Mouse (Mus musculus): ENCODE measurements around the gene Wasf1. TPM values are rescaled to one million over a fixed set of nuclear protein-coding genes. Genes with fewer than 3 reads are reported as not detected.

Wasf1 gene
- polyA plus RNA-seq, 1 experiment from 2014 or later, result 19.5 TPM

GRCm38 (mm10) chr10:40970601-40971245, 87.4 kb downstream of the Wasf1 start:
- 83% methylated on average over 12 of the region's 12 CpGs for WGBS
- no peaks in the 10 kb centered on the region for H3K36me3 ChIP-seq (ENCODE audit: control insufficient read depth, insufficient read depth, low read length)
- no peak for DNase-seq (ENCODE audit: low spot score)
- H3K9ac ChIP-seq (ENCODE audit: low read length), result no peak overlapping the region
- no peaks in the 10 kb centered on the region for H3K27me3 ChIP-seq (replicated peaks; ENCODE audit: control insufficient read depth, insufficient read depth, low read length)
- H3K9me3 ChIP-seq (ENCODE audit: control insufficient read depth, low read length), result no peaks in the 10 kb centered on the region
- no peak overlapping the region for H3K4me3 ChIP-seq (ENCODE audit: low read depth, low read length)
- no peak overlapping the region for H3K4me2 ChIP-seq (ENCODE audit: low read length)
- no peak overlapping the region for H3K27ac ChIP-seq (ENCODE audit: low read depth)
- H3K4me1 ChIP-seq (replicated peaks; ENCODE audit: control insufficient read depth, insufficient read depth, low read length), result peaks cover 6% of the 10 kb centered on the region; the same call in 1 of the 2 replicates
- ATAC-seq (replicated peaks; ENCODE audit: low FRiP score, low TSS enrichment, low read depth), result no peak

GRCm38 (mm10) chr10:40971256-40971655, 88.0 kb downstream of the Wasf1 start:
- WGBS, result 72% methylated on average over 5 of the region's 5 CpGs
- H3K4me2 ChIP-seq (ENCODE audit: low read length), result no peak overlapping the region
- DNase-seq (ENCODE audit: low spot score) (no peak), ATAC-seq (replicated peaks; ENCODE audit: low FRiP score, low TSS enrichment, low read depth) (no peak)
- no peaks in the 10 kb centered on the region for H3K36me3 ChIP-seq (ENCODE audit: control insufficient read depth, insufficient read depth, low read length)
- H3K9me3 ChIP-seq (ENCODE audit: control insufficient read depth, low read length), result no peaks in the 10 kb centered on the region
- H3K9ac ChIP-seq (ENCODE audit: low read length), result no peak overlapping the region
- H3K27me3 ChIP-seq (replicated peaks; ENCODE audit: control insufficient read depth, insufficient read depth, low read length), result no peaks in the 10 kb centered on the region
- H3K27ac ChIP-seq (ENCODE audit: low read depth), result no peak overlapping the region
- no peak overlapping the region for H3K4me3 ChIP-seq (ENCODE audit: low read depth, low read length)
- H3K4me1 ChIP-seq (replicated peaks; ENCODE audit: control insufficient read depth, insufficient read depth, low read length), result peaks cover 6% of the 10 kb centered on the region; the same call in 1 of the 2 replicates

- Histone ChIP-seq H3K9me3 (ENCODE audit: control insufficient read depth, low read length) (no peaks in the 10 kb centered on the region), H3K4me3 (ENCODE audit: low read depth, low read length) (no peak overlapping the region), H3K27ac (ENCODE audit: low read depth) (no peak overlapping the region), H3K4me2 (ENCODE audit: low read length) (no peak overlapping the region), H3K27me3 (replicated peaks; ENCODE audit: control insufficient read depth, insufficient read depth, low read length) (no peaks in the 10 kb centered on the region), H3K36me3 (ENCODE audit: control insufficient read depth, insufficient read depth, low read length) (no peaks in the 10 kb centered on the region), H3K4me1 (replicated peaks; ENCODE audit: control insufficient read depth, insufficient read depth, low read length) (no peaks in the 10 kb centered on the region), H3K9ac (ENCODE audit: low read length) (no peak overlapping the region)
- ATAC-seq (replicated peaks; ENCODE audit: low FRiP score, low TSS enrichment, low read depth) (no peak), DNase-seq (ENCODE audit: low spot score) (no peak)
Observed at GRCm38 (mm10) chr10:40983761-40984160, 100.5 kb downstream of the Wasf1 start.

- ATAC-seq (replicated peaks; ENCODE audit: low FRiP score, low TSS enrichment, low read depth), result no peak
Observed at GRCm38 (mm10) chr10:40984600-40984999, 101.3 kb downstream of the Wasf1 start.

GRCm38 (mm10) chr10:40985350-40985749, 102.1 kb downstream of the Wasf1 start:
- ATAC-seq (replicated peaks; ENCODE audit: low FRiP score, low TSS enrichment, low read depth) (no peak), DNase-seq (ENCODE audit: low spot score) (no peak)
- 21% methylated on average over 11 of the region's 13 CpGs for WGBS
- Histone ChIP-seq H3K27ac (ENCODE audit: low read depth) (no peak overlapping the region), H3K4me1 (replicated peaks; ENCODE audit: control insufficient read depth, insufficient read depth, low read length) (no peaks in the 10 kb centered on the region), H3K27me3 (replicated peaks; ENCODE audit: control insufficient read depth, insufficient read depth, low read length) (no peaks in the 10 kb centered on the region), H3K4me3 (ENCODE audit: low read depth, low read length) (no peak overlapping the region), H3K4me2 (ENCODE audit: low read length) (no peak overlapping the region), H3K36me3 (ENCODE audit: control insufficient read depth, insufficient read depth, low read length) (no peaks in the 10 kb centered on the region), H3K9ac (ENCODE audit: low read length) (no peak overlapping the region), H3K9me3 (ENCODE audit: control insufficient read depth, low read length) (no peaks in the 10 kb centered on the region)

More at GRCm38 (mm10) chr10:40984600-40984999, 101.3 kb downstream of the Wasf1 start:
- Histone ChIP-seq H3K36me3 (ENCODE audit: control insufficient read depth, insufficient read depth, low read length) (no peaks in the 10 kb centered on the region), H3K9ac (ENCODE audit: low read length) (no peak overlapping the region), H3K4me3 (ENCODE audit: low read depth, low read length) (no peak overlapping the region), H3K4me1 (replicated peaks; ENCODE audit: control insufficient read depth, insufficient read depth, low read length) (no peaks in the 10 kb centered on the region), H3K9me3 (ENCODE audit: control insufficient read depth, low read length) (no peaks in the 10 kb centered on the region), H3K27ac (ENCODE audit: low read depth) (no peak overlapping the region), H3K4me2 (ENCODE audit: low read length) (no peak overlapping the region), H3K27me3 (replicated peaks; ENCODE audit: control insufficient read depth, insufficient read depth, low read length) (no peaks in the 10 kb centered on the region)
- 77% methylated on average over 3 of the region's 3 CpGs for WGBS
- no peak for DNase-seq (ENCODE audit: low spot score)

Other genes with a start within 250 kb of the Wasf1 start
- gene Mettl24, start 200.2 kb upstream of the Wasf1 start, polyA plus RNA-seq (2014; fragmentation: Nextera tagmentation; extraction: Ambion mirVana), result 4.2 and 4.5 TPM in 2 replicates
- gene Cdc40, start 164 bp upstream of the Wasf1 start, polyA plus RNA-seq (2014; fragmentation: Nextera tagmentation; extraction: Ambion mirVana), result 32.0 and 35.6 TPM in 2 replicates
- gene Gpr6, start 188.8 kb downstream of the Wasf1 start, polyA plus RNA-seq (2014; fragmentation: Nextera tagmentation; extraction: Ambion mirVana), result 0.09 TPM in 1 of 2 replicates, not detected in the other

Measured in intestine, embryonic 14.5 days (tissue).